Mouse (Mus musculus): Measurements from ENCODE around the gene Commd6. TPM values are rescaled to one million over a fixed set of nuclear protein-coding genes. Genes with fewer than 3 reads are reported as not detected.
"Not testable (repeated sequence)": the region's sequence is repeated elsewhere in the genome, so short reads cannot be mapped to it uniquely, and the experiment has no call there.

Gene Commd6
- polyA plus RNA-seq, 1 experiment from 2014 or later, result 88.1 TPM

DNA sequence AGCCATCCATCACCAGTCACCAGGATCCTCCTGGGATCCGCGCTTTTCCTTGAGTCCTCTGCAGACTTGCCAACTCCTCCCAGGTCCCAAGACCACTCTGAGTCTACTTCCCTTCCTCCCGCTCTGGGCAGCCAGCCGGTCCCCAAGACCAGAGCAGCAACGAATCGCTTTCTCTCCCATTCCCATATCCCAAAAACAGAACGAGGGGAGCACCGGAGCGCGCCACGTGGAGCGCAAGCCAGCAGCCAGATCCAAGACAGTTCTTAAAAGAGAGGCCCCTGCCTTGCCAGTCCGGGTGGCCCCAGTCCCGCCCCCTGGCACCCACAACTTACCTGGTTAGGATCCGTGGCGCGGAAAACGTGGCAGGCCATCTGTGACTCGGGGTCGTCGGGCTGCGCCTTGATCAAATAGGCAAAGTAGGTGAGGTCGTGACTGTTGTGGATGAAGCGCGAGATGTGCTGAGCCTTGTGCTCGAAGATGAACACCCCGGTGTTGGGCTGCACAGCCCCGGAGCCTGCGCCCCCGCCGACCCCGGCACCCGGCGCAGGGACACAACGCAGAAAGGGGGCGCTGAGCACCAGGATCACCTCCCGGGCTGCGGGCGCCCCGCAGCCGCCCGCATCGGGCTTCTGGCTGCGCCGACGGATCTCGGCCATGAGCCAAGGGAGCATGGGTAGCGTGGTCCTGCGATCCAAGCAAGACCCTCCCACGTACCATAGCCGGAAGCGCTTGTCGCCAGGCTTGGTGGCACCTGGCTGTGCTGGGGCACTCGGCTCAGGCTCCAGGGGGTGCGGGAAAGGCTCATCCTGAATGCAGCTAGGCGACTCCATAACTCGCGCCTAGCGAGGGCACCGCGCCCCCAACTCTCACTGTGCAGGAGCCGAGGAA lies 32.6 kb downstream of the Commd6 start:
- Histone ChIP-seq H3K4me3 (peak overlapping the region; percentile 88), H3K4me2 (peak overlapping the region; percentile 97), H3K9me3 (no peaks in the 10 kb centered on the region), H3K4me1 (replicated peaks) (peaks cover 12% of the 10 kb centered on the region), H3K9ac (peak overlapping the region; percentile 83), H3K27me3 (no peaks in the 10 kb centered on the region), H3K36me3 (no peaks in the 10 kb centered on the region), H3K27ac (replicated peaks) (peak overlapping the region; percentile 74)
- peak; percentile 60 for ATAC-seq (ENCODE audit: low FRiP score, low read depth)
- WGBS, result under 1% methylated on average over 60 of the region's 62 CpGs

DNA sequence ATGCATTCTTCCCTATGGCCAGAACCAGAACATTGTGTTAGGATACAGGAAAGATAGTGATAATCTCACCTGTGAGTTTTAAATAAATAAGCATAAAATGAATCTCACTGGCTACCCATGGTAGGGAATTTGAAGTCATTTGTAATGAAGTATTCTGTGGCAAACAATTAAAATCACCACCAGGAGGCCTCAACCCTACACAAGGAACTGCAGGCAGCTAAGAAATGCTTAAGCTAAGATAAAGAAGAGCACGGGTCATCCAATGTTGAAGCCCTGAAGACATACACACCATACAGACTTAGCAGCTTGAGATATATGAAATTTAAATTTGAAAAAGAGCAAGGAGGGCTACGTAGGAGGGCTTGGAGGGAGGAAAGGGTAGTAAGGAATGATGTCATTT lies 34.6 kb downstream of the Commd6 start:
- H3K36me3 ChIP-seq, result no peaks in the 10 kb centered on the region
- H3K4me1 ChIP-seq (replicated peaks), result peaks cover 12% of the 10 kb centered on the region
- 0 out of 2 replicates have a peak overlapping the region, but pooled peaks have one; percentile 14 for H3K4me2 ChIP-seq
- 63% methylated on average over 2 of the region's 2 CpGs for WGBS
- H3K9ac ChIP-seq, result no peak overlapping the region
- 0 out of 2 replicates have a peak overlapping the region, but pooled peaks have one; percentile 3 for H3K27ac ChIP-seq (replicated peaks)
- ATAC-seq (ENCODE audit: low FRiP score, low read depth), result no peak
- no peaks in the 10 kb centered on the region for H3K27me3 ChIP-seq
- H3K4me3 ChIP-seq, result no peak overlapping the region
- no peaks in the 10 kb centered on the region for H3K9me3 ChIP-seq

DNA sequence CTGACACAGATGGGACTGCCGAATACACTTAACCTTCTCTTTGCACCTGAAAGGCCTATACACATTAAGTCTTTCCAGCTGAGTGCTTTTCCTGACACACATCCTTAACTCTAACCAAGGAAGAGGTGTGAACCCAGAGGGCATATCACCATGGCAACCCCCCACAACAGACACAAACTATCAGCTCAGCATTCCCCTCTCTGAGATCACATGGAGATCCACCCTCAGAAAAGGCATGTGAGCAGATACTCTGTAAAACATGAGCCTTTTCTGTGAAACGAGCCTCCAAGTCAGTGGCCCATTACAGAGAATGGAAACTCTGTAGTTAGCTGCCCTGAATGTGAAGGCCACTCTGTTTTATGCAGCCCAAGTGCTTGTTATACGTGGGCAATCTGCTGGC lies 37.6 kb downstream of the Commd6 start:
- Histone ChIP-seq H3K27ac (replicated peaks) (no peak overlapping the region), H3K4me3 (no peak overlapping the region), H3K4me1 (replicated peaks) (peaks cover 11% of the 10 kb centered on the region), H3K27me3 (no peaks in the 10 kb centered on the region), H3K36me3 (no peaks in the 10 kb centered on the region), H3K4me2 (no peak overlapping the region), H3K9ac (no peak overlapping the region), H3K9me3 (no peaks in the 10 kb centered on the region)
- whole genome bisulfite sequencing, result 47% methylated on average over 3 of the region's 3 CpGs
- no peak for ATAC-seq (ENCODE audit: low FRiP score, low read depth)

DNA sequence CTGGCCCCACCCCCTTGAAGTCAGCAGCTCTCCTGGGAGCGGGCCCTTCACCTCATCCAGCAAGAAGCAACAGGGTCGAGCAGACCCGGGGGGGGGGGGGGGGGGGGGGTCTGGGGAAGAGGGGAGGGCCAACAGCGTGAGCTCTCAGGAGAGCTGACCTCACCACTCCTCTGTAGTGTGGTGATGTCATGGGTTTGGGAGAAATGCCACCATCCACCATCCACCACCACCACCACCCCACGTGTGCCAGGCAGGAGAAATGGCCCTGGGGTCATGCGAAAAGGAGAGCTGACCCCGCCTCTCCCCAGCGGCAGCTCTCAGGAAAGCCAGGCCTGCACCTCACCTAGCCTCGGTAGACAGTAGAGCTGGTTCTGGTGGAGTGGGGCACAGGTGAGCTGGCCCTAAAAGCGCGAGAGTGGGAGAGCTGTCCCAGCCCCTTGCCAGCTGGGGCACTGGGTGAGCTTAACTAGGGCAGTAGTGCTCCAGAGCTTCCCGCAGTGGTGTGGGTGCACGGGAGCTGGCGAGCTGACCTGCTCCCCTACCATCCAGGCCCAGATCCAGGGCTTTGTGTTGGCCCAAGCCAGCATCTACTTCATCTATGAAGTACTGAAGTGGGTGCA lies 43.3 kb downstream of the Commd6 start:
- 89% methylated on average over 13 of the region's 14 CpGs for WGBS
- no peak overlapping the region for H3K4me2 ChIP-seq
- H3K4me3 ChIP-seq, result no peak overlapping the region
- no peak overlapping the region for H3K9ac ChIP-seq
- no peak for ATAC-seq (ENCODE audit: low FRiP score, low read depth)
- no peak overlapping the region for H3K27ac ChIP-seq (replicated peaks)
- H3K4me1 ChIP-seq (replicated peaks), result no peaks in the 10 kb centered on the region
- H3K27me3 ChIP-seq, result no peaks in the 10 kb centered on the region
- H3K9me3 ChIP-seq, result no peaks in the 10 kb centered on the region
- no peaks in the 10 kb centered on the region for H3K36me3 ChIP-seq

DNA sequence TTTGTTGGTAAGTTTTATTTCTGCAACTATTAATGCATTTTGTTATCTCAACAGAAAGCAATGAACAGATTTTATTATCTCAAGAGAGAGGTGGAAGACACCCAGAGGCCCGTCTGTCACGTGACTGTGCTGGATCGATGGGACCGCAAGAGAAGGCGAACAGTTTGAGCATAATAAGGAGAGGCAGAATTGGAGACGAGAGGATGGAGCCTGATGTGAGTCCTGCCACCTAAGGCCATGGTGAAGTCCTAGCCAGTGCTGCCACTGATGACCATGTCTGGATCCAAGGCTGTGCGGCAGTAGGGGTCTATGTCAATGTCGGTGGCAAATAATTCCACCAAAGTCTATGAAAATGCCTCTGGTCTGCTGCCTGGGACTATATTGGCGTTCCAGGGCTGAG lies 43.8 kb downstream of the Commd6 start:
- Histone ChIP-seq H3K27ac (replicated peaks) (no peak overlapping the region), H3K9ac (no peak overlapping the region), H3K4me2 (no peak overlapping the region), H3K4me3 (no peak overlapping the region), H3K36me3 (no peaks in the 10 kb centered on the region), H3K27me3 (no peaks in the 10 kb centered on the region), H3K9me3 (no peaks in the 10 kb centered on the region), H3K4me1 (replicated peaks) (no peaks in the 10 kb centered on the region)
- no peak for ATAC-seq (ENCODE audit: low FRiP score, low read depth)
- 93% methylated on average over 9 of the region's 9 CpGs for WGBS

DNA sequence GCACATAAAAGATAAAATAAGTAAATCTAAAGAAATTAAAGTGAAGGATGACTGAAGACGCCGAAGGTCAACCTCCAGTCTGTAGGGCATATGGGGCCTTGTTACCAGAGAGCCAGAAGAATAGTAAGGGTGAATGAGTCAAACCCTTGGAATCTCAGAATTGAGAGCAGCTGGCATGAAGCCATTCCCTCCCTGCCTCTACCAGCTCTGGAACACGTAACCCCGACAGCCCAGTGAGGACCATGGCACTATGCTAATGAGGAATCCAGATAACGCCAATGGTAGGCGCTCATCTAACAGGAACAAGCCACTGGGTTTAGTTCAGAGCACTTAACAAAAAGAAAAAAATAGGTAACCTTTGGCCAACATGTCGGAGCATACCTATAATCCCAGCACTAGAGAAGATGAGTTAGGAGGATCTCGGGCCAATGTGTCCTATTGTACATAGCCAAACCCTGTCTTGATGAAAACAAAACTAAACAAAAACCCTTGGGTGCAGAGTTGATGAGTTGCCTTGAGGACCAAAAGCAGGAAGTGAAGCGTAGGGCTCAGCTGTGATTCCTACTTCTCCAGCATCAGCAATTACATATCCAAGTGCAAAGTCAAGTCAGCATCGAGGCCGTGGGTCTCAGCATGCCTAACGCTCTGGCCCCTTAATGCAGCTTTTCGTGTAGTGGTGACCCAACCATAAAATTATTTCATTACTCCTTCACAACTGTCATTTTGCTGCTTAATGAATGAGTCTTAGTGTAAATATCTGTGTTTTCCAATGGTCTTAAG lies 45.0 kb downstream of the Commd6 start:
- Histone ChIP-seq H3K4me1 (replicated peaks) (no peaks in the 10 kb centered on the region), H3K9ac (no peak overlapping the region), H3K4me3 (no peak overlapping the region), H3K27ac (replicated peaks) (no peak overlapping the region), H3K4me2 (no peak overlapping the region), H3K9me3 (no peaks in the 10 kb centered on the region), H3K27me3 (no peaks in the 10 kb centered on the region), H3K36me3 (no peaks in the 10 kb centered on the region)
- ATAC-seq (ENCODE audit: low FRiP score, low read depth), result no peak
- 92% methylated on average over 13 of the region's 13 CpGs for WGBS

DNA sequence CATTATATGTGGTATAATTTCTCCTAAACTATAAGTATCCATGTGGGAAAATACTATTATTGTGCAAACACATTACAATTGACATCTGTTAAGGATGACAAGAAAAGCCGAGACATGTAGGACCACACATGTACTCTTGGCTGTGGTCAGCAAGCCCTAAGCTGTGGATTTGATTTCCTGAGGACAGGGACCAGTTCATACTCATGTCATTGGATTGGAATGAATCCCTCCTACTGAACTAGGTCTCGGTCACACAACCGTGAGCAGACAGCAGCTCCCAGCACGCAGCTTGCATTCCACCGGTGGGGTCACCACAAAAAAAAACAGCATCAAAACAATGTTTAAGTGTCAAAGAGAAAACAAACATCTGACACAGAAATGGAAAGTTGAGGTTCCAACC lies 46.5 kb downstream of the Commd6 start:
- Histone ChIP-seq H3K27me3 (no peaks in the 10 kb centered on the region), H3K4me3 (no peak overlapping the region), H3K4me1 (replicated peaks) (no peaks in the 10 kb centered on the region), H3K36me3 (no peaks in the 10 kb centered on the region), H3K9ac (no peak overlapping the region), H3K4me2 (no peak overlapping the region), H3K27ac (replicated peaks) (no peak overlapping the region), H3K9me3 (no peaks in the 10 kb centered on the region)
- no peak for ATAC-seq (ENCODE audit: low FRiP score, low read depth)
- WGBS, result 83% methylated on average over 5 of the region's 5 CpGs

DNA sequence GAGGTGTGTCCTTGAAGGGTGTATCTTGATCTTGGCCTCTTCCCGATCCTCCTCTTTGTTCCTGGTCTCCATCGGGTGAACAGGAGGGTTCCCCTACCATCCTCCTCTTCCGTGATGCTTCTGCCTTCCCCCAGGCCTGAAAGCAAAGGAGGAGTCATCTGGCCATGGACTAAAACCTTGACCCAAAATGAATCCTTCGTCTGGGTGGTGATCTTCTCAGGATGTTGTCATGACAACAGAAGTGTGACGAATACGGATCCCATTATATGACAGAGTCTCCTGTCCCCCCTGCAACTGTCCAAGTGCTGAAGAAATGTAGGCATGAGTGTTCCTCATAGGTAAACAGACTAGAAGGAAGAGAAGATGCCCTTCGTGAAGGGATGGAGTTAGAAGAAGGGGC lies 47.1 kb downstream of the Commd6 start:
- H3K4me3 ChIP-seq, result no peak overlapping the region
- no peaks in the 10 kb centered on the region for H3K36me3 ChIP-seq
- H3K4me1 ChIP-seq (replicated peaks), result no peaks in the 10 kb centered on the region
- no peaks in the 10 kb centered on the region for H3K9me3 ChIP-seq
- 79% methylated on average over 7 of the region's 7 CpGs for WGBS
- H3K9ac ChIP-seq, result no peak overlapping the region
- no peaks in the 10 kb centered on the region for H3K27me3 ChIP-seq
- no peak overlapping the region for H3K27ac ChIP-seq (replicated peaks)
- no peak for ATAC-seq (ENCODE audit: low FRiP score, low read depth)
- H3K4me2 ChIP-seq, result no peak overlapping the region

DNA sequence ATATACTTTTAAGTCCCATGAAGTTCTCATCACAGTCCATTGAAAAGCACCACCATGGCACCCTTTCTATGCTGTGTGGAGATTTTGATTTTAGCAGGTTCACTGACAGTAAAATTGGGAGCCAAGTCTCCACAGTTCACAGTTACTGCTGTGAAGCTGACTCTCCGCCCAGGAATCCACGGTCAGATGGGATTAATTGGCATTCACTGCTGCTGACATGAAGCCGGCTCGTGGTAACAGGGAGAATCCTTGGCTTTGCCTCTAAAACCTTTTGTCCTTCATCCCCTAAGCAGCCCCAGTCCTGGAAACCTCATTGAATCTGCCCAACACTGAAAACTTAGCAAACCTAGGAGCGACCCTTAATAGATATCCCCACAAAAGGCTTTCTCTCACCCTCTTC lies 49.4 kb downstream of the Commd6 start:
- H3K4me3 ChIP-seq, result no peak overlapping the region
- no peaks in the 10 kb centered on the region for H3K27me3 ChIP-seq
- WGBS, result 75% methylated on average over 5 of the region's 5 CpGs
- H3K9ac ChIP-seq, result no peak overlapping the region
- H3K9me3 ChIP-seq, result no peaks in the 10 kb centered on the region
- H3K27ac ChIP-seq (replicated peaks), result no peak overlapping the region
- ATAC-seq (ENCODE audit: low FRiP score, low read depth), result no peak
- H3K4me1 ChIP-seq (replicated peaks), result no peaks in the 10 kb centered on the region
- no peaks in the 10 kb centered on the region for H3K36me3 ChIP-seq
- no peak overlapping the region for H3K4me2 ChIP-seq

DNA sequence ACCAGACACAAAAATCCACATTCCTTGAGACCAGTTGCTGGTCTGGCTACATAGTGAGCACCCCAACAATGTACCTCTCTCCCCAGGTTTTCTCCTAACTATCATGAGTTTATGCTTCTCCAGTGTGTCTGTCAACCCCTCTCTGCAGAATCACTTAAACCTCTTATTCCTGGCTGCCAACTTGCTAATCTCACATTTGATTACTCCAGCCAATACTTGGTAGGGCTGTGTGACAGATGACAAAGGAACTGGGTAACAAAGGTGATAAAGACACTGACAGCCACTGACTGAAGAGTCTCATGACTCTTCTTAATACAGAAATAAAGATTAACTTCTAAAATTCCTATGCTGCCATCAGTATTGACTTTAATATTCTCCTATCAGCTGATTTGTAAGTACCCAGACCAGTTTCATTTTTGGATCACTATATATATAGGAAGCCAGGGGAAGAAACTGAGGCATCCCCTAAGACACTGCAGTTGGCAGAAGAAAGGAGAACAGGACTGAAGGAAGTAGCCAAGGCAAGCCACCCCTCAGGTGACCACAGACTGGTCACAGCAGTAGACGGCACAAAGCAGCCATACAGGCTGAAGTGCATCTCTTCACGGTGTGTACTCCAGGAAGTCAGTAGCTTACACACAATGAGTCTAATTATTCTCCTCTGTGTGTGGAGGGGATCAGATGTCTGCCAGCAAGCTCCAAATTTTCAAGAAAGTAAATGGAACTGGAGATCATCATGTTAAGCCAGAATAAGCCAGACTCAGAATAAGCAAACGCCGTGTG lies 52.1 kb downstream of the Commd6 start:
- WGBS, result 87% methylated on average over 3 of the region's 4 CpGs
- not testable (repeated sequence) for H3K9me3 ChIP-seq; H3K4me3 ChIP-seq; H3K27me3 ChIP-seq; H3K36me3 ChIP-seq; H3K27ac ChIP-seq (replicated peaks); H3K4me2 ChIP-seq; ATAC-seq (ENCODE audit: low FRiP score, low read depth); H3K9ac ChIP-seq; H3K4me1 ChIP-seq (replicated peaks)

DNA sequence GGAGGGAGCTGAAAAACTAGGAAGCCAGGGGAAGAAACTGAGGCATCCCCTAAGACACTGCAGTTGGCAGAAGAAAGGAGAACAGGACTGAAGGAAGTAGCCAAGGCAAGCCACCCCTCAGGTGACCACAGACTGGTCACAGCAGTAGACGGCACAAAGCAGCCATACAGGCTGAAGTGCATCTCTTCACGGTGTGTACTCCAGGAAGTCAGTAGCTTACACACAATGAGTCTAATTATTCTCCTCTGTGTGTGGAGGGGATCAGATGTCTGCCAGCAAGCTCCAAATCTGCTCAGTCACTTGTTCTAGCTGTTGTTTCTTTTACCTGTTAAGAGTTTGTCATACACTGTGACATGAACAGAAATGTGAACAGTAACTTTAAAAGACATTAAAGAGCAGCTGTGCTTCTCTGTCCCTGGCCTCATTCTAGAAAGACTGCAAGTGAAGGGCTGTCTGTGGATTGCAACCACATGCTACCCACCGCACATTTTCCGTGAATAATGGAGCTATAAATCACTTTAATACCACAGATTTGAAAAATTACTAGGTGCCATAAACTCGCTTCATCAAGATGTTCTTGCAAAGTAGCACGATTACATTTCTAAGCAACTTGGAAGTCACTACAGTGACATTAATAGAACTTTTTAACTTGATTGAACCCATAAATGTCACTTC lies 53.0 kb downstream of the Commd6 start:
- not testable (repeated sequence) for H3K4me1 ChIP-seq (replicated peaks); ATAC-seq (ENCODE audit: low FRiP score, low read depth)

More for the DNA sequence above, 53.0 kb downstream of the Commd6 start:
- H3K27ac ChIP-seq (replicated peaks); H3K9me3 ChIP-seq; H3K4me2 ChIP-seq; H3K9ac ChIP-seq; H3K4me3 ChIP-seq; H3K36me3 ChIP-seq; H3K27me3 ChIP-seq: not testable (repeated sequence)
- WGBS, result 75% methylated on average over 4 of the region's 6 CpGs
